Mouse (Mus musculus) limb, embryonic 12.5 days (tissue): ENCODE results near the gene Yod1. TPM values are rescaled to one million over a fixed set of nuclear protein-coding genes. Genes with fewer than 3 reads are reported as not detected.

ENCODE experiments used
- ATAC-seq: fragments of 200-750 bp; cut with Nextera tagmentation; 2 replicates; pipeline ENCODE4 v1.8.0; 2017; ENCODE audit warnings: low read depth, moderate TSS enrichment; ENCODE audit not compliant: insufficient number of reproducible peaks, insufficient read depth, low FRiP score, low TSS enrichment
- H3K27ac ChIP-seq: fragments of 300-500 bp; sonication (generic); 2 replicates; pipeline ENCODE4 v1.5.1; 2016; ENCODE audit warnings: mild to moderate bottlenecking, moderate library complexity
- H3K27me3 ChIP-seq: fragments of 300-500 bp; sonication (generic); 2 replicates; pipeline ENCODE4 v1.6.1; 2016; ENCODE audit warnings: mild to moderate bottlenecking, moderate library complexity
- H3K36me3 ChIP-seq: fragments of 300-500 bp; sonication (generic); 2 replicates; pipeline ENCODE4 v1.6.1; 2016; ENCODE audit warnings: mild to moderate bottlenecking, moderate library complexity
- H3K4me1 ChIP-seq: fragments of 300-500 bp; sonication (generic); replicated peaks from 2 replicates; pipeline ENCODE4 v1.6.1; 2016
- H3K4me2 ChIP-seq: fragments of 300-500 bp; sonication (generic); 2 replicates; pipeline ENCODE4 v1.6.1; 2016; ENCODE audit warnings: mild to moderate bottlenecking, moderate library complexity
- H3K4me3 ChIP-seq: fragments of 300-500 bp; sonication (generic); replicated peaks from 2 replicates; pipeline ENCODE4 v1.5.1; 2016; ENCODE audit warnings: mild to moderate bottlenecking
- H3K9ac ChIP-seq: fragments of 300-500 bp; sonication (generic); replicated peaks from 2 replicates; pipeline ENCODE4 v1.6.1; 2016; ENCODE audit warnings: mild to moderate bottlenecking, moderate library complexity
- H3K9me3 ChIP-seq: fragments of 300-500 bp; sonication (generic); 2 replicates; pipeline ENCODE4 v1.6.1; 2016; ENCODE audit warnings: mild to moderate bottlenecking, moderate library complexity
- WGBS: fragments of 180-500 bp; shearing (Covaris S2); methylation state at CpG from one replicate; pipeline ENCODE4 v1.1.7; 2016; 5-methylcytosine and 5-hydroxymethylcytosine counted together
- polyA plus RNA-seq: library from polyadenylated mRNA; unstranded; fragments of >200 nt; fragmentation: Nextera tagmentation; extraction: Ambion mirVana; gene quantifications from 2 replicates; pipeline ENCODE4 v1.2.1, GENCODE M21; 2016

The Yod1 gene
- polyA plus RNA-seq, 1 experiment from 2014 or later: 12.1 TPM

DNA sequence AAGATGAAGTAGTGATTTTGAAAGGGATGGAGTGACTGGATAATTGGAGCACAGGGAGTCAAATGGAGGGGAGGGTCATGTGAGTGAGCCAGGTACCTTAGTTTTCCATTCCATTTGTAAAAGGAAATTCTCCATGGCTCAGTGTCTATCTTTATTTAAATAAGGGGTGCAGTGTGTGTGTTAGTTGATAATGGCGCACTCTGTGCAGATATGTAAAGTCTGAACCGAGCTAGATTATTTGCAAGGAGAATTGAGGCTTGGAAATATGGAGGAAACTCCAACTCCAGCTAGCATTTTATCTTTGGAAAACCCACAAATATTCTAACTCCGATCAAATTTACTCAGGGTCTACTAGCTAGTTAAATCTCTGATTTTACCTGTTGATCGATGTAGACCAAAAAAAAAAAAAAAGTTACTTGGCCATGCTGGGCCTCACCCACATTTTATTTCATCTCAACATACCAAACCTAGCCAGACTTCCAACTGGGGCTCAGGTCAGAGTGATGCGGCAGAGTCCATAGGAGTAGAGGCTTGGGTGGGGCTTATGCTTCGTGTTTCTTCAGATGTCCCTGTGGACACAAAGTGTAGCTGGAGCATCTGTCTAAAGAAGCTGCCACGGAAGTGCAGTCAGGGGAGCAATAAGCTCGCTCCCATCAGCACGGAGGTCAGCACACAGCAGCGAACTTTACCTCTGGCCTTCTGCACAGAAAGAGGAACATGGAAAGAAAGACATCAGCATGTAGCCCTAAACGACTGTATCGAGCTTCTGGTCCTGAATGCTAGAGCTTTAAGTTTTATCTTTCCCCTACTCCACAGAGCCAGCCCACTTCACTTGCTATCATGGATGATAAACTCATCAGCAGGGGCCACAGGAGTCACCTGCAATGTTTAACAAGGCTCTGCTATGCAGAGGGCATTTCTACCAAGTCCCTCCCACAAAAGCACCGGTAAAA, 15.9 kb downstream of the Yod1 start:
- H3K4me3 ChIP-seq: no peak overlapping the region
- H3K27ac ChIP-seq: no peak overlapping the region
- 89% methylated on average over 13 of the region's 13 CpGs for WGBS
- no peak for ATAC-seq
- no peak overlapping the region for H3K9ac ChIP-seq
- H3K9me3 ChIP-seq: no peaks in the 10 kb centered on the region
- no peaks in the 10 kb centered on the region for H3K36me3 ChIP-seq
- peaks cover 3% of the 10 kb centered on the region; the same call in 1 of the 2 replicates for H3K4me1 ChIP-seq
- H3K27me3 ChIP-seq: no peaks in the 10 kb centered on the region
- H3K4me2 ChIP-seq: no peak overlapping the region

DNA sequence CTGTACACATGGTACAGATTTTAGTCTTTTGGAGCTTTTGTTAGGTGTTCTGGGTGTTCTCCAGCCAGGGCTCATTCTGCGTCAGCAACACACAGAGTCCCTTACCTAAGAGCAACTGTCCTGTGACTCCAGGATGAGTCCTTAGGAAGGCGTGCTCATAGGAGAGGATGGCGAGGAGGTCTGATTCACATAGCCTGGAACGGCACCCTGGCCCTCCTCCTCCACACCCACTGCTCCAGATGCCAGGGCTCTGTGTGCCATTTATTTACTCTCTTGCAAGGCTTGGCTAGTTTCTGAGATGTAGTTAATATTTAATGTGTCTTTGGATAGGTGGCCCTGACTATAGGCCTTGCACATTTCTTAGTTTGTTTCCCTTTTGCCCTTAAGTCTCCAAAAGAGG, 16.5 kb downstream of the Yod1 start:
- H3K4me3 ChIP-seq: no peak overlapping the region
- no peaks in the 10 kb centered on the region for H3K9me3 ChIP-seq

DNA sequence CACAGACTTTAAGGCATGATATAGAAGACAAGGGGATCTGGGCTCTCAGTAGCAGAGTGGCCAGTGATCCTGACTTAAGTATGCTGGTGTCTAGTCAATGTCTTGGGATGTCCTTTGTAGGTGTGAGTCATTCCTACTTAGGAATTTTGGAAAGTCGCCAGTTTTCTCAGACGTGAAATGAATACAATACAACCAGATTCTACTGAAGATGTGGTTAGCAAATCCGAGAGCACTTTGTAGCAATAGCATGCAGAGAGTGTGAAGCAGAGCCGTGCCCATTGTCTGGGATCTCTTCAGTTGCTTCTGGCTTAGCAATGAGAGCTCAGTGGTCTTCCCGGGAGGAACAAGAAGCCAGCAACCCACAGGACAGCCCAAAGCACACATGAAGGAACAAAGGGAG, 17.3 kb downstream of the Yod1 start:
- Histone ChIP-seq H3K4me1 (peaks cover 3% of the 10 kb centered on the region; the same call in 1 of the 2 replicates), H3K9me3 (no peaks in the 10 kb centered on the region), H3K36me3 (no peaks in the 10 kb centered on the region), H3K4me2 (no peak overlapping the region), H3K27ac (no peak overlapping the region), H3K27me3 (no peaks in the 10 kb centered on the region), H3K9ac (no peak overlapping the region), H3K4me3 (no peak overlapping the region)
- ATAC-seq: no peak
- WGBS: 79% methylated on average over 5 of the region's 5 CpGs

More for the DNA sequence above, 16.5 kb downstream of the Yod1 start:
- no peak for ATAC-seq
- peaks cover 3% of the 10 kb centered on the region; the same call in 1 of the 2 replicates for H3K4me1 ChIP-seq
- no peak overlapping the region for H3K9ac ChIP-seq
- H3K36me3 ChIP-seq: no peaks in the 10 kb centered on the region
- WGBS: 80% methylated on average over 4 of the region's 4 CpGs
- no peak overlapping the region for H3K27ac ChIP-seq
- no peak overlapping the region for H3K4me2 ChIP-seq
- no peaks in the 10 kb centered on the region for H3K27me3 ChIP-seq

DNA sequence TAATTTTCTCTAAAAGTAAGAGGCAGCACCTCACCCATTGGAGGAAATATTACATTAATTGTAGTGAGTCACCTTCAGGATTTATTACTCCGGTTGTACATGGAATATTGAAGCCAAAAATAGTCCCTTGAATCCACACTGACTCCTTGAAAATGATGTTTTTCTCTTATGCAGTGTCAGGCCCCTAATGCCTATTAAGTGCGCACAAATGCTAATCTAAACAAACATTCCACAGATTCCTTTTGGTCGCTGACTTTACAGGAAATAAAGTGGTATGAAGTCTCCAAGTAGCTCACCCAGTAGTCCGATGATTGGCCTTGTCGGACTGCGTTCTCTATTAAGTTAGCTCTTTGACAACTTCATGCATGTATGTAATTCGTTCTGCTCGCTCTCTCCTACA, 17.7 kb downstream of the Yod1 start:
- Histone ChIP-seq H3K9me3 (no peaks in the 10 kb centered on the region), H3K4me1 (peaks cover 3% of the 10 kb centered on the region; the same call in 1 of the 2 replicates), H3K27ac (no peak overlapping the region), H3K27me3 (no peaks in the 10 kb centered on the region), H3K4me2 (no peak overlapping the region), H3K36me3 (no peaks in the 10 kb centered on the region), H3K4me3 (no peak overlapping the region), H3K9ac (no peak overlapping the region)
- WGBS: 76% methylated on average over 8 of the region's 8 CpGs
- no peak for ATAC-seq

DNA sequence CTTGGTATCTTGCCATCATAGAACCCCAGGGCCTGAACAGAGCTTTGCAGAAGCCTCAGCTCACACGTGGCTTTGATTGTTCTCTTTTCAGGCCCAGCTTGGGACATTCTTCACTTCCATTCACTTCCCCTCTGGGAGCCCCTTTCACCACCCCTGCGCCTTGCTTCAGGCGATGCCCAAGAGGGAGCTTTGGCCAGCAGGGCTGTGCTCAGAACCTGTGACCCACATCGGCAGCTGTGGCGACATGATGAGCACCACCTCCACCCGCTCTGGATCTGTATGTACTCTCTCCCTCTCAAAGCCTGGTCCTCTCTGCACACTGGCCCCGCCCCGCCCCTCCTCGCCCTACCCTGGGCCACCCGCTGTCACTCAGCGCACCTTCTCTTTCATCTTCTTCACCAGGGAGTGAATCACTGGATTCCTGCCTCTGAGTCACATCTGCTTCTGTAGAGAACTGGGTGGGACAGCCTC, 20.3 kb downstream of the Yod1 start:
- Histone ChIP-seq H3K9me3 (no peaks in the 10 kb centered on the region), H3K36me3 (no peaks in the 10 kb centered on the region), H3K4me1 (no peaks in the 10 kb centered on the region), H3K4me3 (no peak overlapping the region), H3K4me2 (no peak overlapping the region), H3K27me3 (no peaks in the 10 kb centered on the region), H3K27ac (no peak overlapping the region), H3K9ac (no peak overlapping the region)
- ATAC-seq: no peak
- WGBS: 21% methylated on average over 11 of the region's 11 CpGs

DNA sequence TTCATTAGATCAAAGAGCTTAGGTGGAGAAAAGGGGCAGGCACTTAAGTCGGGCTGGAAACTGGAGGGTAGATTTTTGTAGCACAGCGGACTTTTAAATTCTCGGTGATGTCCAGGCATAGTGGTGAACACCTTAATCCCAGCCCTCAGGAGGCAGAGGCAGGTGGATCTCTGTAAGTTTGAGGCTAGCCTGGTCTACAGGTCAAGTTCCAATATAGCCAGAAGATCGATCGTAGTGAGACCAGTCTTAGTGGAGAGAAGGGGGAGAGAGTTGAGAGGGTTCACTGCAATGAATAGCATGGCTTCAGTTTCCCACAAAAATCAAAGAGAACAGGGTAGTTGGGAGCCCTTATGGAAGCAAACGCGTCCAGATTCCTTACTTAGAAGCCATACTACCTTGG, 20.8 kb downstream of the Yod1 start:
- WGBS: 89% methylated on average over 7 of the region's 7 CpGs
- H3K36me3 ChIP-seq: no peaks in the 10 kb centered on the region
- H3K4me1 ChIP-seq: no peaks in the 10 kb centered on the region
- no peak overlapping the region for H3K27ac ChIP-seq
- no peaks in the 10 kb centered on the region for H3K9me3 ChIP-seq
- H3K4me3 ChIP-seq: no peak overlapping the region
- no peak for ATAC-seq
- H3K4me2 ChIP-seq: no peak overlapping the region
- H3K9ac ChIP-seq: no peak overlapping the region
- H3K27me3 ChIP-seq: no peaks in the 10 kb centered on the region

DNA sequence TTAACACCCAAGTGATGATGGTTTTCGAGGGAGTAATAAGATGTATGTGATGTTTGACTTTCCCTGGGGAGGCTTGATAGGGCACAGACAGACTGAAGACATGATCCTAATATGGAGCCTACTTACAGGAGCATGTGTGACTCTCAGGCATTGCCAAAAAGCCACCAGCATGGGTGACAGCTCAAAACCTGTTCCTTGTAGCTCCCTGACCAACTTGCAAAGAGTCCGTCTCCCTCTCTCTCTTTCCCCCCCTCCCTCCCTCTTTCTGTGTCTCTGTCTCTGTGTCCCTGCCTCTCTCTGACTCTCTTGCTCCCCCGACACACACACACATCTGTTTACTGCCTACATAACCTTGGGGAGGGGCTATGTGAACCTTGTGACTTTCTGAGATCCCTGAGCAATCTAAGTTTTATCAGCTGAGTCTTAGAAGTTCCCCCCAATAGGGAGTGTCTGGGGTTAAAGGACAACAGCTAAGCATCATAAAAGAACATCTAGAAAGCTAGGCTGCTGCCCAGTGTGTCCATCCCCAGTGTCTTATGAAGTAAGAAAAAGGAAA, 21.5 kb downstream of the Yod1 start:
- H3K4me1 ChIP-seq: no peaks in the 10 kb centered on the region
- H3K9me3 ChIP-seq: no peaks in the 10 kb centered on the region
- WGBS: 73% methylated on average over 3 of the region's 3 CpGs
- no peak overlapping the region for H3K9ac ChIP-seq
- no peaks in the 10 kb centered on the region for H3K27me3 ChIP-seq
- no peak for ATAC-seq
- H3K27ac ChIP-seq: no peak overlapping the region
- H3K4me3 ChIP-seq: no peak overlapping the region
- no peak overlapping the region for H3K4me2 ChIP-seq
- no peaks in the 10 kb centered on the region for H3K36me3 ChIP-seq

DNA sequence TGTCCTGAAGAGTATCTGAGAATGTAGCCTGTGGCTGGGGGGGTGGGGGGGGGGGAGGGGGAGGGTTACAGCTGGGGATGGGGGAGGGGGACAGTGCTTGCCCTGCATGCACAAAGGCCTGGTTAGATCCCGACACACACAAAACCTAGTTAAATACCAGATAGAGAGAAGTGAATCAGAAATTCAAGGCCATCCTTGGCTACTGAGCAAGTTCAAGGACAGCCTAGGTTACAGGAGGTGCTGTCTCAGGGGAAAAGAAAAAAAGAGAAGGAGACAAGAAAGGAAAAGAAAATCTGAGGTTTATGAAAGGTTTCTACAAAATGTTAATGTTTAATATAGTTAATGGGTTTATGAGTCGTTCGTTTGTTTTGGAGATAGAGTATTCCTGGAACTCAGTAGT, 22.5 kb downstream of the Yod1 start:
- 89% methylated on average over 3 of the region's 3 CpGs for WGBS
- no peak for ATAC-seq
- Histone ChIP-seq H3K9me3 (no peaks in the 10 kb centered on the region), H3K4me3 (no peak overlapping the region), H3K27me3 (no peaks in the 10 kb centered on the region), H3K27ac (no peak overlapping the region), H3K9ac (no peak overlapping the region), H3K36me3 (no peaks in the 10 kb centered on the region), H3K4me2 (no peak overlapping the region), H3K4me1 (no peaks in the 10 kb centered on the region)

DNA sequence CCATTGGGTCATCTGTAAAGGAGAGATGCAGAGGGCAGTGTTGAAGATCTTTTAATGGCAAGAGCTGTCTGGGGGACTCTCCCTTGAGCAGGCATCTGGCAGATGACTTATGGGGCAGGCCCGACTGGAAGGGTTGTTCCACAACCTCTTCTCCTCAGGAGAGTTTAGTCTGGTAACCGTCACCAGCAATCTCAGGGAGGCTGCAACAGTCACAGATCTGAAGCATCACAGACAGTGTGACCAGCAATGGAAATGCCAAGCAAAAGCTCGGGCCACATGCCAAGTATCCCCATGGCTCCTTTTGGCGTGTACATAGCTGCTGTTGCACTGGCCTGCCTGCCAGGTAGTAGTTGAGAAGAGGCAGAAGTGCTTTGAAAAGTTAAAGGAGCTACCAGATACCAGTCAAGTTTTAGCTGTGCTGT, 23.1 kb downstream of the Yod1 start:
- Histone ChIP-seq H3K4me3 (no peak overlapping the region), H3K9me3 (no peaks in the 10 kb centered on the region), H3K36me3 (no peaks in the 10 kb centered on the region), H3K4me2 (no peak overlapping the region), H3K9ac (no peak overlapping the region), H3K27ac (no peak overlapping the region), H3K27me3 (no peaks in the 10 kb centered on the region), H3K4me1 (no peaks in the 10 kb centered on the region)
- 71% methylated on average over 4 of the region's 4 CpGs for WGBS
- no peak for ATAC-seq

DNA sequence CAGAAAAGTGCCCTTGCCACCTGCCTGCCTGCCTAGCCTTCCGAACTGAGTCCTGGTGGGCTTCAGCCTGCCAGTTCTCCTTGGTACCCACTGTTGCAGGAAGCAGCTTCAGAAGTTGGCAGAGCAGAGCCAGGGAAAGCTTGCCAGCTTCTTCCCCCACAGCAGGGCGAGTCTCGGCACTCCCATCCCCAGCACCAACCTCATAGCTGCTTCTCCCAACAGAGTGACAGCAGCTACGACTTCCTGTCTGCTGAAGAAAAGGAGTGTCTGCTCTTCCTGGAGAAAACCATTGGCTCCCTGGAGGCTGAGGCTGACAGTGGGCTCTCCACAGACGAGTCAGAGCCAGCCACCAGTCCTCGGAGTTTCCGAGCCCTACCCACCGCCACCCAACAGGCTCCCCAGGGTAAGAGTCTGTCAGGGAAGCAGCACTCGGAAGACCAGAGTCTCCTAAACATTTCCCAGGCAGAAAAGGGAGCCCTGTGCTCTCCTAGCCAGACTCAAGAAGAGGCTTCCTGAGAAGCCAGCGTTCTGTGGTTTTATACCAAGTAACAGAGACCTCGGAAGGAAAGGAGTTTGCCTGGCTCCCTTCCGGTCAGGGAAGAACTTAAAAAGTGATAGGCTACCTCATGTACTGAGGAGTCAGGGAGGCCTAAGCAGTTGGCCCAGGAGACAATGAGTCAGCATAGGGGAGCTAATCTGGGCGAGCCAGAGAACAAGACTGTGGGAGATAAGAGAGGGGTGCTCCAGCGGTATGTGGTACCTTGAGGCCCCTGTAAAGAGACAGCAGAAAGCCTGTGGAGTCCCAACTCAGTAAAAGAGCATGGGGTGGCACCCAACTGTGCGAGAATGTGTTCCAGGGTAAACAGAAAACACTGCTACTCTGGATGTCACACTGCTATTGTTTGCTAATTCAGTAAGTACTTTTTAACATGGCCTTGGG, 23.9 kb downstream of the Yod1 start:
- no peak for ATAC-seq
- Histone ChIP-seq H3K4me3 (no peak overlapping the region), H3K27me3 (no peaks in the 10 kb centered on the region), H3K9me3 (no peaks in the 10 kb centered on the region), H3K4me2 (no peak overlapping the region), H3K9ac (no peak overlapping the region), H3K36me3 (no peaks in the 10 kb centered on the region), H3K27ac (no peak overlapping the region), H3K4me1 (no peaks in the 10 kb centered on the region)
- 65% methylated on average over 15 of the region's 15 CpGs for WGBS

DNA sequence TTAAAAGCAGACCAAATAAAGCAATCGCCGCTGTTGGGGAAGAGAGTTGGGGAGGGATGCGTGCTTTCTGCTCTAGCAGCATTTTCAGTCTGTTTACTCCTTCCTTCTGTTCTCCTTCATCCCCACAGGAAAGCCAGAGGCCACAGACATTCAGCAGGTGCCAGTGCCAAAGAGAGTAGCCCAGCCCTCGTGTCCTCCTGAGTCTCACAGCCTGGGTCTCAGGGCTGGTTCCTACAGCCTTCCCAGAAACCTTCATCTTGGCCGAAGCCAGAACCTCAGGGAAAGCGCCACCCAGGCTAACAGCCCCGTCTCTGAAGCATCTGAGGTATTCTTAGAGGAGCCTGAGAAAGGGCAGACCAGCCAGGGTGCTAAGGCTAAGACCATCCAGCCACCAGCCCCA, 25.1 kb downstream of the Yod1 start:
- H3K4me3 ChIP-seq: no peak overlapping the region
- H3K27me3 ChIP-seq: no peaks in the 10 kb centered on the region
- H3K36me3 ChIP-seq: no peaks in the 10 kb centered on the region
- H3K27ac ChIP-seq: no peak overlapping the region
- no peaks in the 10 kb centered on the region for H3K9me3 ChIP-seq
- 87% methylated on average over 7 of the region's 7 CpGs for WGBS
- no peak overlapping the region for H3K4me2 ChIP-seq
- H3K9ac ChIP-seq: no peak overlapping the region
- H3K4me1 ChIP-seq: no peaks in the 10 kb centered on the region
- ATAC-seq: no peak
